Mouse (Mus musculus) embryonic facial prominence, embryonic 12.5 days (tissue): ENCODE measurements at regions not wholly inside any gene's neighbourhood (a gene's known extent, or its start where the extent isn't known, plus 50 kb on each side); places are given as distances from the start of the nearest gene placed in this dataset.

Experiments used
- ATAC-seq: fragments of 200-750 bp; cut with Nextera tagmentation; 2 replicates; pipeline ENCODE4 v1.8.0; 2017; ENCODE audit not compliant: insufficient number of reproducible peaks, insufficient read depth, low FRiP score, low TSS enrichment
- H3K27ac ChIP-seq: fragments of 300-500 bp; sonication (generic); 2 replicates; pipeline ENCODE4 v1.5.1; 2016; ENCODE audit warnings: mild to moderate bottlenecking
- H3K27me3 ChIP-seq: fragments of 300-500 bp; sonication (generic); 2 replicates; pipeline ENCODE4 v1.6.1; 2016; ENCODE audit warnings: mild to moderate bottlenecking, moderate library complexity
- H3K36me3 ChIP-seq: fragments of 300-500 bp; sonication (generic); 2 replicates; pipeline ENCODE4 v1.6.1; 2016; ENCODE audit warnings: mild to moderate bottlenecking
- H3K4me1 ChIP-seq: fragments of 300-500 bp; sonication (generic); 2 replicates; pipeline ENCODE4 v1.6.1; 2016
- H3K4me2 ChIP-seq: fragments of 300-500 bp; sonication (generic); replicated peaks from 2 replicates; pipeline ENCODE4 v1.6.1; 2016; ENCODE audit warnings: mild to moderate bottlenecking, moderate library complexity
- H3K4me3 ChIP-seq: fragments of 300-500 bp; sonication (generic); 2 replicates; pipeline ENCODE4 v1.5.1; 2016; ENCODE audit warnings: mild to moderate bottlenecking
- H3K9ac ChIP-seq: fragments of 300-500 bp; sonication (generic); 2 replicates; pipeline ENCODE4 v1.6.1; 2016; ENCODE audit warnings: mild to moderate bottlenecking, moderate library complexity
- H3K9me3 ChIP-seq: fragments of 300-500 bp; sonication (generic); 2 replicates; pipeline ENCODE4 v1.6.1; 2016; ENCODE audit warnings: mild to moderate bottlenecking, moderate library complexity
- WGBS: fragments of 180-500 bp; shearing (Covaris S2); methylation state at CpG from one replicate; pipeline ENCODE4 v1.1.7; 2016; 5-methylcytosine and 5-hydroxymethylcytosine counted together

- no peaks in the 10 kb centered on the region for H3K36me3 ChIP-seq
- H3K4me2 ChIP-seq: no peak overlapping the region
- ATAC-seq: no peak
- no peak overlapping the region for H3K27ac ChIP-seq
- no peak overlapping the region for H3K9ac ChIP-seq
- WGBS: 68% methylated on average over 6 of the region's 6 CpGs
- no peaks in the 10 kb centered on the region for H3K4me1 ChIP-seq
- H3K9me3 ChIP-seq: no peaks in the 10 kb centered on the region
- H3K27me3 ChIP-seq: no peaks in the 10 kb centered on the region
- H3K4me3 ChIP-seq: no peak overlapping the region
Measured at GRCm38 (mm10) chr2:171213792-171214191, 482.2 kb downstream of the Dok5 start.

DNA sequence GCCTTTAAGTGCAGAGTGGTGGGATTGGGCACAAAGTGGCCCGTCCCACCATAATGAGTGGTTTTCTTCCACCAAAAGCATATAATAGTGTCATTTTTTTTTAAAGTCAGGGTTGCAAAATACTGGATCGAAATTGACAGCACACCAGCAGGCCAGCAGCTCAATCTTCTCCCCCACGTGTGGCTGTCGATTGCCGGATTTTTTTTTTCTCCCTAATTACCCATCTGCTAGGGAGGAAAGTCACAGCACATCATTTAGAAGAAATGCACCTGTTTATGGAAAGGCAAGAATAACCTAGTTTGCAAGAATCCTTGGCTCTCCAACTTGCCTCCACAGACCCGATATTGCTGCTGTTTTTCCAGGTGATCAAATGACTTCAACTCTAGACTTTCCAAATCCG, 464.9 kb downstream of the Dok5 start:
- Histone ChIP-seq H3K4me1 (no peaks in the 10 kb centered on the region), H3K27ac (no peak overlapping the region), H3K27me3 (no peaks in the 10 kb centered on the region), H3K36me3 (no peaks in the 10 kb centered on the region), H3K9ac (no peak overlapping the region), H3K4me2 (no peak overlapping the region), H3K9me3 (no peaks in the 10 kb centered on the region), H3K4me3 (no peak overlapping the region)
- WGBS: 77% methylated on average over 7 of the region's 7 CpGs
- no peak for ATAC-seq

DNA sequence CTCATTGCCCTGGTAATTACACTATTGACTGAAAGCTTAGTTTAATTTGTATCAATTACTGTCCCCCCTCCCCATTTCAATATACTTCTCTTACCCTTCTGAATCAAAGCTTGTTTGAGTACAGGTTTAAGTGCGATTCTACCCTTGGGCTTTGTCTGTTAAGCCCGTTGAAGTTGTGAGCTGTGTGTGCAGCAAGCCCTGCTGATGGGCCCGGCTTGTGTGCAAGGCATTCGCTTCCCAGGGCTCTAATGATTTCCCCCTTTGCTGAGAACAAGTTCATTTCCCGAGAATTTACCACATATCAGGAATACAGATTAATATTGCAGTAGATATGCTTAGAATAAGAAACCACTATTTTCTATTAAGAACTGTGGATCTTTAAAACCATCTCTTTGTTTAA, 460.6 kb downstream of the Dok5 start:
- Histone ChIP-seq H3K9me3 (no peaks in the 10 kb centered on the region), H3K4me3 (no peak overlapping the region), H3K27ac (no peak overlapping the region), H3K4me2 (no peak overlapping the region), H3K36me3 (no peaks in the 10 kb centered on the region), H3K27me3 (no peaks in the 10 kb centered on the region), H3K9ac (no peak overlapping the region), H3K4me1 (no peaks in the 10 kb centered on the region)
- WGBS: 76% methylated on average over 5 of the region's 5 CpGs
- no peak for ATAC-seq
